Mouse (Mus musculus) brain, embryonic 14.5 days (tissue): Measurements from ENCODE around the gene Olfr605.
"Not testable (repeated sequence)": the region's sequence is repeated elsewhere in the genome, so short reads cannot be mapped to it uniquely, and the experiment has no call there.

Source experiments
- CTCF ChIP-seq: fragments of 200-500 bp; IDR thresholded peaks from 2 replicates; pipeline ENCODE4 v1.5.1; 2012; ENCODE audit warnings: inconsistent platforms, mild to moderate bottlenecking, moderate library complexity, borderline replicate concordance; ENCODE audit not compliant: insufficient read depth, insufficient read length; ENCODE audit errors: extremely low read depth
- POLR2A ChIP-seq: fragments of 200-500 bp; IDR thresholded peaks from 2 replicates; pipeline ENCODE4 v1.6.1; 2012; ENCODE audit warnings: mild to moderate bottlenecking, inconsistent platforms, borderline replicate concordance; ENCODE audit not compliant: poor library complexity, insufficient read depth, insufficient read length, severe bottlenecking; ENCODE audit errors: extremely low read depth

DNA sequence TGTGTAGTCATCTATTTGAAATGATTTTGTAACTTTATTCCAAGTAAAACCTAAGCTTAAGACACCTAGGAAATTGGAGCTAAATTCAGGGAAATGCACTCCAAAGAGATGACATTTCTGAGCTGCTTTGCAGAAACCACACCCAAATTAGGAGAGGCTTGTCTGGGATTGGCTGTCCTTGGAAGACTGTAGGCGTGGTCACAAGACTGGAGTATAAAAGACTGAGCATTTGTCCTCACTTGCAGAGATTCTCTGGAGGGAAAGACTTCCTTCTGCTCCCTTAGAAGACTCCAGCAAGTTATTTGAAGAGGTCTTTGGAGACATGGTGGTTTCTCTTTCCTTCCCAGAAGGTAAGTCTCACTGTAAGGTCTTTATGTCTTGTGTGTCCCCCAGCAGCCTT lies 30.5 kb downstream of the Olfr605 start, which contains the start of gene Usp17lc:
- TF ChIP-seq CTCF, POLR2A: not testable (repeated sequence)
